Mouse (Mus musculus) ES-E14 (cell line): ENCODE data around the gene Fzd5. TPM values are rescaled to one million over a fixed set of nuclear protein-coding genes. Genes with fewer than 3 reads are reported as not detected.

Source experiments
- DNase-seq: peaks from one replicate; pipeline ENCODE4 v3.0.0-alpha.2; 2013; ENCODE audit warnings: low read depth, low spot score
- H3K27ac ChIP-seq: 2 replicates; pipeline ENCODE4 v1.5.1; 2012; ENCODE audit warnings: low read depth, mild to moderate bottlenecking, low read length, moderate library complexity, mixed read lengths; ENCODE audit not compliant: poor library complexity, insufficient read depth, severe bottlenecking
- H3K36me3 ChIP-seq: 2 replicates; pipeline ENCODE4 v1.6.1; 2012; ENCODE audit warnings: mild to moderate bottlenecking, low read length, moderate library complexity, mixed read lengths; ENCODE audit not compliant: control insufficient read depth, poor library complexity, insufficient read depth, severe bottlenecking
- H3K4me1 ChIP-seq, 2 experiments: fragments of 150-350 bp in 1 of 2; sonication (generic) in 1 of 2; 2 replicates each; pipeline ENCODE4 v1.6.1; 2012; ENCODE audit warnings: low read length in 2 of 2, mild to moderate bottlenecking in 1 of 2, mixed read lengths in 1 of 2; ENCODE audit not compliant: control insufficient read depth in 2 of 2, insufficient read depth in 2 of 2, poor library complexity in 1 of 2
- H3K4me3 ChIP-seq, 2 experiments: fragments of 150-350 bp in 1 of 2; sonication (generic) in 1 of 2; 2 replicates each; pipeline ENCODE4 v1.5.1; 2012; ENCODE audit warnings: low read length in 2 of 2, low read depth in 1 of 2, mild to moderate bottlenecking in 1 of 2, mixed read lengths in 1 of 2; ENCODE audit not compliant: insufficient read depth in 1 of 2, poor library complexity in 1 of 2, severe bottlenecking in 1 of 2
- H3K9ac ChIP-seq: 2 replicates; pipeline ENCODE4 v1.6.1; 2012; ENCODE audit warnings: low read depth, mild to moderate bottlenecking, low read length, mixed read lengths; ENCODE audit not compliant: poor library complexity, insufficient read depth, severe bottlenecking
- H3K9me3 ChIP-seq: fragments of 150-350 bp; sonication (generic); 2 replicates; pipeline ENCODE4 v1.6.1; 2012; ENCODE audit warnings: low read depth, mild to moderate bottlenecking, low read length; ENCODE audit not compliant: control insufficient read depth, insufficient read depth
- CHD2 ChIP-seq: IDR thresholded peaks from 2 replicates; pipeline ENCODE4 v1.6.1; 2014; ENCODE audit warnings: mild to moderate bottlenecking, low read depth, low read length, inconsistent platforms
- HCFC1 ChIP-seq: IDR thresholded peaks from 2 replicates; pipeline ENCODE4 v1.6.1; 2012; ENCODE audit warnings: low read length, inconsistent platforms, borderline replicate concordance; ENCODE audit not compliant: insufficient read depth
- MAFK ChIP-seq: IDR thresholded peaks from 2 replicates; pipeline ENCODE4 v1.6.1; 2014; ENCODE audit warnings: mild to moderate bottlenecking, low read depth, low read length, inconsistent platforms; ENCODE audit not compliant: insufficient read depth
- ZC3H11A ChIP-seq: IDR thresholded peaks from 2 replicates; pipeline ENCODE4 v1.6.1; 2012; ENCODE audit warnings: low read depth, mild to moderate bottlenecking, inconsistent platforms, low read length, borderline replicate concordance
- ZNF384 ChIP-seq: IDR thresholded peaks from 2 replicates; pipeline ENCODE4 v1.6.1; 2012; ENCODE audit warnings: low read depth, low read length, inconsistent platforms
- in situ Hi-C, 2 experiments: fragments of 600-800 bp; cut with MboI; formaldehyde crosslinking; loops; one replicate each; pipeline ENCODE4 v1.15.1; 2025; ENCODE audit warnings: low sequenced_read_pairs in 2 of 2, inconsistent platforms in 1 of 2; ENCODE audit not compliant: unreplicated experiment in 2 of 2
- total RNA-seq: library from RNA; depleted of rRNA; stranded (reverse); fragments of 300-350 nt; gene quantifications from 2 replicates; pipeline ENCODE4 v1.2.3, GENCODE M21; 2012

Gene Fzd5
- total RNA-seq, 1 experiment: 84.7 TPM

DNA sequence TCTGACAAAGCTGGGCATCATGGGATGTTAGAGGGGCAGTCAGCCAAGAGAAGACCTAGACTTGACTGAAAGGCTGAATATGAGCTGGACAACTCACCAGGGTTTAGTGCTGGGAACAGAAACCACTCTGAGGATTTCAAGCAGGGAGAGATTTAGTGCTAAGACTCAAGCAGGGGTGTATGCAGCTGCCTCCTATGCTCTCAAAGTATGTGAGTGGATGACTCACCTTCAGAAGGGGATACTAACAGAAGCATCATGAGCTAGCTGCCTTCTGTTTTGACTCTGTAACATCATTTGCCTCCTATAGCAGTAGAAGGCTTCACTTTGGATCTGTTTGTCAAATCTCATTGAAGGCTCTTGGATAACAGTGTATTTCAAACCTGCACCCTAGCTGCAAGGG, 7.1 kb upstream of the Fzd5 start:
- DNase-seq: no peak
- H3K27ac ChIP-seq: no peak overlapping the region
- no peaks in the 10 kb centered on the region for H3K9me3 ChIP-seq
- no peak overlapping the region for H3K4me3 ChIP-seq
- no peak for TF ChIP-seq HCFC1
- no peak for TF ChIP-seq ZC3H11A
- no peak for TF ChIP-seq ZNF384
- no peak for TF ChIP-seq MAFK
- TF ChIP-seq CHD2: no peak
- H3K36me3 ChIP-seq: no peaks in the 10 kb centered on the region
- in situ Hi-C loops: no loop called here
- H3K4me1 ChIP-seq: peaks cover 3 to 7% of the 10 kb centered on the region in 2 experiments; a peak in 2 of 4 replicates
- H3K9ac ChIP-seq: no peak overlapping the region

- in situ Hi-C loops: no loop called here
- no peak overlapping the region for H3K9ac ChIP-seq
- DNase-seq: no peak
- no peak overlapping the region for H3K27ac ChIP-seq
- H3K36me3 ChIP-seq: no peaks in the 10 kb centered on the region
- peaks cover 3 to 10% of the 10 kb centered on the region in 2 experiments; a peak in 2 of 4 replicates for H3K4me1 ChIP-seq
- H3K9me3 ChIP-seq: no peaks in the 10 kb centered on the region
- 0 out of 4 replicates have a peak overlapping the region, but pooled peaks of 1 of the 2 experiments have one; percentile 30 for H3K4me3 ChIP-seq
- no peak for TF ChIP-seq CHD2
These were observed 5.3 kb upstream of the Fzd5 start for GRCm38 (mm10) chr1:64742741-64743408.

- no peak for DNase-seq
- Histone ChIP-seq H3K4me3 (peak overlapping the region; percentile 63 to 80), H3K4me1 (peaks cover 5 to 10% of the 10 kb centered on the region in 2 experiments; a peak in 3 of 4 replicates), H3K27ac (no peak overlapping the region), H3K9me3 (no peaks in the 10 kb centered on the region), H3K36me3 (peaks cover 24% of the 10 kb centered on the region), H3K9ac (peak overlapping the region; percentile 63)
- in situ Hi-C loops: no loop called here
- TF ChIP-seq HCFC1 (no peak), ZNF384 (no peak), CHD2 (no peak), ZC3H11A (no peak), MAFK (no peak)
These were observed 1.1 kb upstream of the Fzd5 start for GRCm38 (mm10) chr1:64738661-64739082.

DNA sequence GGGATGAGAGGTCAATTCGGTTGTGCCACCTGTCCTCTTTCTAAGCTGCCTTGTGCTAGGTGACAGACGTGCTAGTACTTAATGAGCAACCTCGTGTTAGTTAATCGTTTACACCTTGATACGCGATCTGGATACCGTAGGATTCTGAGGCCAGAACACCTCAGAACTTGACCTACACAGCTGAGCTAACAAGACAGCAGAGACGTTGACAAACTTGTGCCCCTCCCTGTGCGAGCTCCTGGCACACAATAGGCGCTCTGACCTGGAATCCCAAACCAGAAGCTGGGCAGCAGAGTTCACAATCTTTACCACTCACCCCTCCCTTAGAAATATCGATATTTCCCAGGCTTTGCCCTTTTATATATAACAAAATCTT, 617 bp upstream of the Fzd5 start:
- in situ Hi-C loops: no loop called here
- Histone ChIP-seq H3K36me3 (peaks cover 24% of the 10 kb centered on the region), H3K4me1 (peaks cover 5 to 7% of the 10 kb centered on the region in 2 experiments; a peak in 3 of 4 replicates), H3K27ac (no peak overlapping the region), H3K4me3 (peak overlapping the region; percentile 63 to 80), H3K9me3 (no peaks in the 10 kb centered on the region), H3K9ac (peak overlapping the region; percentile 80)
- TF ChIP-seq CHD2: no peak
- no peak for TF ChIP-seq HCFC1
- TF ChIP-seq ZC3H11A: no peak
- TF ChIP-seq ZNF384: no peak
- TF ChIP-seq MAFK: no peak
- DNase-seq: no peak
